Mouse (Mus musculus) stomach, embryonic 14.5 days (tissue): ENCODE data around the gene Myo1c. TPM values are rescaled to one million over a fixed set of nuclear protein-coding genes. Genes with fewer than 3 reads are reported as not detected.

ENCODE experiments used
- ATAC-seq: fragments of 200-750 bp; cut with Nextera tagmentation; 2 replicates; pipeline ENCODE4 v1.8.0; 2017; ENCODE audit warnings: low read depth, moderate TSS enrichment; ENCODE audit not compliant: insufficient number of reproducible peaks, insufficient read depth, low FRiP score
- H3K27ac ChIP-seq: fragments of 300-500 bp; sonication (generic); 2 replicates; pipeline ENCODE4 v1.5.1; 2014; ENCODE audit warnings: mild to moderate bottlenecking, low read length, moderate library complexity, mixed read lengths
- H3K27me3 ChIP-seq: fragments of 300-500 bp; sonication (generic); 2 replicates; pipeline ENCODE4 v1.6.1; 2014; ENCODE audit warnings: low read length, control low read depth, mixed read lengths; ENCODE audit not compliant: control insufficient read depth, insufficient read depth
- H3K36me3 ChIP-seq: fragments of 300-500 bp; sonication (generic); 2 replicates; pipeline ENCODE4 v1.6.1; 2014; ENCODE audit warnings: mild to moderate bottlenecking, control low read depth, low read length, moderate library complexity, mixed read lengths; ENCODE audit not compliant: control insufficient read depth, insufficient read depth
- H3K4me1 ChIP-seq: fragments of 300-500 bp; sonication (generic); 2 replicates; pipeline ENCODE4 v1.6.1; 2014; ENCODE audit warnings: low read length, control low read depth, mixed read lengths; ENCODE audit not compliant: control insufficient read depth, insufficient read depth
- H3K4me2 ChIP-seq: fragments of 300-500 bp; sonication (generic); replicated peaks from 2 replicates; pipeline ENCODE4 v1.6.1; 2014; ENCODE audit warnings: low read depth, low read length, control low read depth
- H3K4me3 ChIP-seq: fragments of 300-500 bp; sonication (generic); 2 replicates; pipeline ENCODE4 v1.5.1; 2014; ENCODE audit warnings: low read depth, low read length, control low read depth
- H3K9ac ChIP-seq: fragments of 300-500 bp; sonication (generic); replicated peaks from 2 replicates; pipeline ENCODE4 v1.6.1; 2014; ENCODE audit warnings: low read depth, mild to moderate bottlenecking, control low read depth, low read length, moderate library complexity, mixed read lengths
- H3K9me3 ChIP-seq: fragments of 300-500 bp; sonication (generic); 2 replicates; pipeline ENCODE4 v1.6.1; 2016; ENCODE audit warnings: low read depth, low read length, control low read depth; ENCODE audit not compliant: control insufficient read depth
- WGBS: fragments of 180-500 bp; shearing (Covaris S2); extraction: QIAGEN DNeasy Blood & Tissue Kit; methylation state at CpG from one replicate; pipeline ENCODE4 v1.1.7; 2014; 5-methylcytosine and 5-hydroxymethylcytosine counted together
- polyA plus RNA-seq: library from polyadenylated mRNA; unstranded; fragments of >200 nt; fragmentation: Nextera tagmentation; extraction: Ambion mirVana; gene quantifications from 2 replicates; pipeline ENCODE4 v1.2.1, GENCODE M21; 2014

Gene Myo1c
- polyA plus RNA-seq = 31.2 and 34.3 TPM in 2 replicates

DNA sequence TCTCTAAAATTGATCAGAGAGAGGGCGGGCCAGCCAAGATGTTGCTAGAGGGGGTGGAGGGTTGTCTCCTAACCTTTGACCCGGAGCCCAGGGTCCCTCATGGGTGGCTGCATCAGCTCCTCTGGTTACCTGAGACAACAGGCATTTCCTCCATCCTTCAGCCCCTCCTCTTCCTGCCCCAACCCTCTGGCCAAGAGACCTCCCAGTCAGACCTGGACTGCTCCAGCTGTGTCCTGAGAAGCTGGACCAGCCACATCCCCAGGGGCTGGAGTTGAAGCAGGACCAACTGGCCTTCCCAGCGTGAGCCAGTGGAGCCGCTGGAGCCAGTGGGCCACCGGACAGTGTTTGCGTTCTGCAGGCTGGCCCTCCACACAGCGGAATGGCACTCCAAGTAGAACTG is at the start of gene Myo1c:
TSS of gene Myo1c (plus strand) at position 194 of the 400 bp plus-strand sequence.
- Histone ChIP-seq H3K4me2 (peak within 1 kb of the TSS; percentile 77), H3K9ac (peak within 1 kb of the TSS; percentile 71), H3K36me3 (no peaks in the 10 kb centered on the region), H3K9me3 (no peaks in the 10 kb centered on the region), H3K27ac (peak within 1 kb of the TSS; percentile 90), H3K4me3 (peak within 1 kb of the TSS; percentile 72), H3K4me1 (peaks cover 26% of the 10 kb centered on the region), H3K27me3 (no peaks in the 10 kb centered on the region)
- 74% methylated on average over 7 of the region's 7 CpGs for WGBS
- no peak for ATAC-seq

DNA sequence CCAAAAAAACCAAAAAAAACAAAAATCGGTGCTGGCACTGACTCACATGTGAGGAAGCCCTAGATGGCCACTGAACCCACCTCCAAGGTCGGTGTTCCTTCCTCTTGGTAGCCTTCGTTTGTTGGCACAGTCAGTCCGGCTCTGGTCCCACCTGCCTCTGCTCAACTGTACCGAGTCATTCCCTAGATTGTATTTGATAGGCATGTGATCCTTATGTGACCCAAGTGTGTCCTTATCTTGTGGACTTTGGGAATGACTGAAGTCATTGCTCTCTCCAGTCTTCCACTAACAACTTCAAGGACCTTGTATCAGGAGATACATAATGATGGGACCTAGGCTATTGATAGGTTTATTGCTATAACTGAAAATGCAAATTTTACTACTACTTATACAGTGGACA is 45.5 kb upstream of the Myo1c start:
- Histone ChIP-seq H3K27me3 (no peaks in the 10 kb centered on the region), H3K4me2 (no peak overlapping the region), H3K36me3 (peaks cover 53% of the 10 kb centered on the region), H3K9ac (no peak overlapping the region), H3K4me1 (no peaks in the 10 kb centered on the region), H3K4me3 (no peak overlapping the region), H3K27ac (no peak overlapping the region), H3K9me3 (no peaks in the 10 kb centered on the region)
- 92% methylated on average over 5 of the region's 5 CpGs for WGBS
- ATAC-seq = no peak

DNA sequence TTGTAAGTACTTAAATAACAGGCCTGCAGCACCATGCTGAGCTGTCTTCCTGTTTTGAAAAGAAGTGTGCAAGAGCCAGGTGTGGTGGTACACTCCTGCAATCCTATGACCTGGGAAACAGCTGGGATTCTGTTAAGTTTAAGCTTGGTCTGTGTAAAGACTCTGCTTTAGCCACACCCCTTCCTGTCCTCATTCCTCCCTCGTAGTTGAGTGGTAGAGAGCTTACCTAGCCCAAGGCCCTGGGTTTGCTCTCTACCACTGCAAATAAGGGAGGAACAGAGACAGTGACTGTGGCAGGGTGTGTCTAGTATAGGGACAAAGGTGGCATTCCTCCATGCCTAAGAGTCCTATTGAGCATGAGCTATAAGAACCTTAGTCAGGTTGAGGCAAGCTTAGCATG is 45.0 kb upstream of the Myo1c start:
- Histone ChIP-seq H3K4me3 (no peak overlapping the region), H3K4me1 (no peaks in the 10 kb centered on the region), H3K9me3 (no peaks in the 10 kb centered on the region), H3K4me2 (no peak overlapping the region), H3K27me3 (no peaks in the 10 kb centered on the region), H3K36me3 (peaks cover 54% of the 10 kb centered on the region), H3K9ac (no peak overlapping the region), H3K27ac (no peak overlapping the region)
- WGBS = 42% methylated on average over 1 of the region's 1 CpGs
- no peak for ATAC-seq

DNA sequence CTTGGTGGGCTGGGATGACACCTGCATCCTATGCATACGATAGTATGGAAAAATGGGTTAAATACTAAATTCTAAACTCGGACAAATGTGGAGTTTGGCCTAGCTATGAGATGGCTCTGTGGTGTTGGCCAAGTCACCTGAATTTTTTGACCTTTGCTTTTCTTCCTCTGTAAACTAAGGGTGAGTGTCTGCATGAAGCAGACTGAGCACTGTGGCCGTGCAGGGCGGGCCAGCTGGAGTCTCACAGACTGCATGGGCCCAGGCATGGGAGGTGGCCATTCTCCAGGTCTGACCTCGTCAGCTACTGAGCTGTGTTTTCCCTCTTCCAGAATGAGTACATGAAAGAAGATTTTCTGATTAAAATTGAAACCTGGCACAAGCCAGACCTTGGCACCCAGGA is 41.5 kb upstream of the Myo1c start:
- Histone ChIP-seq H3K4me2 (no peak overlapping the region), H3K9ac (no peak overlapping the region), H3K4me3 (no peak overlapping the region), H3K27me3 (no peaks in the 10 kb centered on the region), H3K36me3 (peaks cover 46% of the 10 kb centered on the region), H3K4me1 (no peaks in the 10 kb centered on the region), H3K27ac (no peak overlapping the region), H3K9me3 (no peaks in the 10 kb centered on the region)
- ATAC-seq = no peak
- WGBS = 89% methylated on average over 5 of the region's 5 CpGs

DNA sequence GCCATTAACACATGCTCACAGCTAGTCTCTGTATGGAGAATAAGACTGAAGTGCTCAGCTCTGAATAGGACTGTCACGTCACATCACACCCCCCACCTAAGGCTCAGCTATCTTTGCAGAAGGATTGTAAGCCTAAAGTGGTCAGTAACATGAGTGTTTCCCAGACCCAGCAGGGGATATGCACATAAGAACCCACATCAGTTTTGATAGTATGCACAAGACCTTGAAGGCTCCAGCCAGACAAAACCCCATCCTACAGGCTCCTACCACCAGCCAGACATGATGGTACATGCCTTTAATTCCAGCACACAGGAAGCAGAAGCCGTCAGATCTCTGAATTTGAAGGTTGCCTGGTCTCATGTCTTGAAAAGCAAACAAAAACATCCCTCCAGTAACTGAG is 40.3 kb upstream of the Myo1c start:
- H3K36me3 ChIP-seq = peaks cover 42% of the 10 kb centered on the region
- no peaks in the 10 kb centered on the region for H3K4me1 ChIP-seq
- no peak for ATAC-seq
- no peak overlapping the region for H3K9ac ChIP-seq
- H3K9me3 ChIP-seq = no peaks in the 10 kb centered on the region
- no peak overlapping the region for H3K4me2 ChIP-seq
- H3K27ac ChIP-seq = no peak overlapping the region
- WGBS = 82% methylated on average over 2 of the region's 2 CpGs
- H3K27me3 ChIP-seq = no peaks in the 10 kb centered on the region
- H3K4me3 ChIP-seq = no peak overlapping the region

DNA sequence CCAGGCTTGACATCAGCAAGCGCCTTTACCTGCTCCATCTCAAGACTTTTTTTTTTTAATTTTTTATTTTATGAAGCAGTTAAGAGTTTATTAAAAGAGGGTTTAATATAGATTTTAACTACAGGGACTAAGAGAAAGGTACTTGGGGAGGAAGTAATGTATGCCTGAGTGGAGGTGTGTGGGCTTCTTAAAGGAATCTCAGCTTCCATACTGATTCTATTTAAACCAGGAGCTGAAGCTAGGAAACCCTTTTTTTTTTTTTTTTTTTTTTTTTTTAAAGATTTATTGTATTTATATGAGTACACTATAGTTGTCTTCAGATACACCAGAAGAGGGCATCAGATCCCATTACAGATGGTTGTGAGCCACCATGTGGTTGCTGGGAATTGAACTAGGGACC is 35.5 kb upstream of the Myo1c start:
- Histone ChIP-seq H3K36me3 (peaks cover 39% of the 10 kb centered on the region), H3K4me1 (no peaks in the 10 kb centered on the region)
- 97% methylated on average over 1 of the region's 1 CpGs for WGBS

DNA sequence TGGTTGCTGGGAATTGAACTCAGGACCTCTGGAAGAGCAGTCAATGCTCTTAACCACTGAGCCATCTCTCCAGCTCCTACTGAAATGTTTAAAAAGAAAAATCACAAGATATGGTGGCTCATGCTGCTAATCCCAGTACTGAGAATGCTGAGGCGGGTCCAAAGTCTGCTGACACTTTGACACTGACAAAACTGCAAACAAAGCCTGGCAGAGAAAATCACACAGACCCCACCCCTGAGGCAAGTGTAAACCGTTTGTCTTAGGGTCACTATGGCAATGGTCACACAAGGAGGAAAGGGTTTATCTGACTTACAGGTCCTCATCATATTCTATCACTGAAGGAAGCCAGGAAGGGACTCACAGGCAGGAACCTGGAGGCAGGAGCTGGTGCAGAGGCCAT is 34.7 kb upstream of the Myo1c start:
- WGBS = 75% methylated on average over 2 of the region's 2 CpGs
- no peak for ATAC-seq
- 0 out of 2 replicates have a peak, but pooled peaks cover 3% of the 10 kb centered on the region for H3K4me1 ChIP-seq
- no peak overlapping the region for H3K4me3 ChIP-seq
- H3K36me3 ChIP-seq = peaks cover 41% of the 10 kb centered on the region
- no peak overlapping the region for H3K27ac ChIP-seq
- H3K4me2 ChIP-seq = no peak overlapping the region
- H3K9ac ChIP-seq = no peak overlapping the region
- no peaks in the 10 kb centered on the region for H3K9me3 ChIP-seq
- H3K27me3 ChIP-seq = no peaks in the 10 kb centered on the region

More for the DNA sequence above, 35.5 kb upstream of the Myo1c start:
- H3K9ac ChIP-seq = no peak overlapping the region
- no peak for ATAC-seq
- H3K9me3 ChIP-seq = no peaks in the 10 kb centered on the region
- H3K27me3 ChIP-seq = no peaks in the 10 kb centered on the region
- no peak overlapping the region for H3K27ac ChIP-seq
- no peak overlapping the region for H3K4me3 ChIP-seq
- H3K4me2 ChIP-seq = no peak overlapping the region

DNA sequence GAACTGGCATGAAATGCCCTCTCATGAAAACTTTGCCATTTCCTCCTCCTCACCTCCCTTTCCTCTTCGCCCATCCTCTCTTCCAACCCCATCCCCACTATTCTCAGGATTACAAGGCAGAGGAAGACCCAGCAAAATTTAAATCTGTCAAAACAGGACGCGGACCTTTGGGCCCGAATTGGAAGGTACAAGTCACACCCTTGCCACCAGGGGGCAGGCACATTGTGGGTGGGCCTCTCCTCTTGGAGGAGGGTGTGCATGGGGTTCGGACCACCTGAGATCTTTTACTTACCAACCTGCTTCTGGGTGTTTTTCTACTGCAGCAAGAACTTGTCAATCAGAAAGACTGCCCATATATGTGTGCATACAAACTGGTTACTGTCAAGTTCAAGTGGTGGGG is 31.2 kb upstream of the Myo1c start:
- no peak overlapping the region for H3K4me3 ChIP-seq
- H3K4me2 ChIP-seq = no peak overlapping the region
- H3K9ac ChIP-seq = no peak overlapping the region
- 85% methylated on average over 5 of the region's 5 CpGs for WGBS
- no peaks in the 10 kb centered on the region for H3K27me3 ChIP-seq
- no peak for ATAC-seq
- H3K36me3 ChIP-seq = peaks cover 34% of the 10 kb centered on the region
- no peak overlapping the region for H3K27ac ChIP-seq
- 0 out of 2 replicates have a peak, but pooled peaks cover 3% of the 10 kb centered on the region for H3K4me1 ChIP-seq
- no peaks in the 10 kb centered on the region for H3K9me3 ChIP-seq

DNA sequence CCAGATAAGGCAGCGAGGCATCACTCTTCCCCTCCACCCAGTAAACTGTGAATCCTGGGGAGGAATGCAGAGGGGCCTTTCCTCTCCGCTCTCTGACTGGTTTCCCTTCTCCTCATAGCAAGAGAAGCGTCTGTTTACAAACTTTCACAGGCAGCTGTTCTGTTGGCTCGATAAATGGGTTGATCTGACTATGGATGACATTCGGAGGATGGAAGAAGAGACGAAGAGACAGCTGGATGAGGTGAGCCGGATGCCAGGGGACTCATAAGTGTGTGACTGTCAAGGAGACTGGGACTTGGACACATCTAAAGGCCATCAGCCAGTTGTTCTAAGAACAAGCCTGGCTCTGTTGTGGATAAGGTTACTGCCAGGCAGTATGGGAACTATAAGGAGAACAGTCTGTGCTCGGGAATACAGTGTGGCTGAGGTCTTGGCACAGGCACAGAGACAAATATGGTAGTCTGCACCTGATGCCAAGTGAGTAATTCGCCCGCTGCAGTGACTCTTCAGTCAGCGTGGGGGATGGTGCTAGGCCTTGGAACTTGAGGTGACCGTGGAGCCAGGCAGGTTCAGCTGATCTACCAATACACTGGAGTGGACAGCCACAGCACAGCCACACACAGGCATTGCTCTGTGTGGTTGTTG is 30.0 kb upstream of the Myo1c start:
- no peak overlapping the region; the same call in 1 of the 2 replicates for H3K27ac ChIP-seq
- ATAC-seq = no peak
- H3K4me1 ChIP-seq = 0 out of 2 replicates have a peak, but pooled peaks cover 3% of the 10 kb centered on the region
- H3K9me3 ChIP-seq = no peaks in the 10 kb centered on the region
- H3K36me3 ChIP-seq = peaks cover 36% of the 10 kb centered on the region
- H3K27me3 ChIP-seq = no peaks in the 10 kb centered on the region
- no peak overlapping the region for H3K4me3 ChIP-seq
- WGBS = 79% methylated on average over 12 of the region's 12 CpGs
- H3K9ac ChIP-seq = no peak overlapping the region
- H3K4me2 ChIP-seq = no peak overlapping the region
